Mouse (Mus musculus) stomach, postnatal 0 days (tissue): Measurements from ENCODE around the gene Fxyd3. TPM values are rescaled to one million over a fixed set of nuclear protein-coding genes. Genes with fewer than 3 reads are reported as not detected.
A peak's percentile ranks its signal among the peaks of the same experiment; 100 is the strongest.

Experiments
- ATAC-seq: fragments of 200-750 bp; cut with Nextera tagmentation; 2 replicates; pipeline ENCODE4 v1.8.0; 2017; ENCODE audit not compliant: low FRiP score, low TSS enrichment
- DNase-seq: peaks from one replicate; pipeline ENCODE4 v3.0.0-alpha.2; 2016; ENCODE audit warnings: low spot score
- H3K27ac ChIP-seq: fragments of 300-500 bp; sonication (generic); replicated peaks from 2 replicates; pipeline ENCODE4 v1.5.1; 2014; ENCODE audit warnings: mild to moderate bottlenecking, control low read depth
- H3K27me3 ChIP-seq: fragments of 300-500 bp; sonication (generic); 2 replicates; pipeline ENCODE4 v1.6.1; 2014; ENCODE audit warnings: low read length; ENCODE audit not compliant: control insufficient read depth, insufficient read depth
- H3K36me3 ChIP-seq: fragments of 300-500 bp; sonication (generic); 2 replicates; pipeline ENCODE4 v1.6.1; 2014; ENCODE audit warnings: low read length, mixed read lengths; ENCODE audit not compliant: control insufficient read depth, insufficient read depth
- H3K4me1 ChIP-seq: fragments of 300-500 bp; sonication (generic); replicated peaks from 2 replicates; pipeline ENCODE4 v1.6.1; 2014; ENCODE audit warnings: antibody characterized with exemption; ENCODE audit not compliant: control insufficient read depth, insufficient read depth
- H3K4me2 ChIP-seq: fragments of 300-500 bp; sonication (generic); replicated peaks from 2 replicates; pipeline ENCODE4 v1.6.1; 2014; ENCODE audit warnings: low read depth, mild to moderate bottlenecking, control low read depth, moderate library complexity
- H3K4me3 ChIP-seq: fragments of 300-500 bp; sonication (generic); 2 replicates; pipeline ENCODE4 v1.5.1; 2014; ENCODE audit warnings: low read depth, low read length, control low read depth
- H3K9ac ChIP-seq: fragments of 300-500 bp; sonication (generic); 2 replicates; pipeline ENCODE4 v1.6.1; 2014; ENCODE audit warnings: mild to moderate bottlenecking, low read length, control low read depth, mixed read lengths
- H3K9me3 ChIP-seq: fragments of 300-500 bp; sonication (generic); 2 replicates; pipeline ENCODE4 v1.6.1; 2016; ENCODE audit warnings: low read length; ENCODE audit not compliant: control insufficient read depth
- CTCF ChIP-seq: IDR thresholded peaks from 2 replicates; pipeline ENCODE4 v1.5.1; 2016; ENCODE audit warnings: antibody characterized with exemption, low read depth, mild to moderate bottlenecking, moderate library complexity
- EP300 ChIP-seq: optimal IDR thresholded peaks from 2 replicates; pipeline ENCODE3; 2016; ENCODE audit warnings: antibody characterized with exemption
- WGBS: fragments of 180-500 bp; shearing (Covaris S2); extraction: QIAGEN DNeasy Blood & Tissue Kit; methylation state at CpG from one replicate; pipeline ENCODE4 v1.1.7; 2014; 5-methylcytosine and 5-hydroxymethylcytosine counted together
- polyA plus RNA-seq: library from polyadenylated mRNA; unstranded; fragments of >200 nt; fragmentation: Nextera tagmentation; extraction: Ambion mirVana; gene quantifications from 2 replicates; pipeline ENCODE4 v1.2.1, GENCODE M21; 2015

Gene Fxyd3
- polyA plus RNA-seq, 1 experiment from 2014 or later: 1,122 TPM

GRCm38 (mm10) chr7:31052636-31053434 is 23.7 kb downstream of the Fxyd3 start:
- DNase-seq: peak; percentile 74
- Histone ChIP-seq H3K4me1 (peaks cover 3% of the 10 kb centered on the region), H3K27me3 (0 out of 2 replicates have a peak, but pooled peaks cover 3% of the 10 kb centered on the region), H3K9me3 (no peaks in the 10 kb centered on the region), H3K36me3 (no peaks in the 10 kb centered on the region), H3K27ac (no peak overlapping the region), H3K4me2 (peak overlapping the region; percentile 54), H3K9ac (0 out of 2 replicates have a peak overlapping the region, but pooled peaks have one; percentile 4), H3K4me3 (peak overlapping the region; percentile 39; the same call in 1 of the 2 replicates)
- WGBS: 11% methylated on average over 34 of the region's 34 CpGs
- peak; percentile 53 for TF ChIP-seq CTCF
- TF ChIP-seq EP300: no peak
- peak; percentile 30 for ATAC-seq

GRCm38 (mm10) chr7:31052251-31052635 is 24.3 kb downstream of the Fxyd3 start:
- no peak for TF ChIP-seq EP300
- H3K27ac ChIP-seq: no peak overlapping the region
- 0 out of 2 replicates have a peak overlapping the region, but pooled peaks have one; percentile 4 for H3K9ac ChIP-seq
- WGBS: 20% methylated on average over 22 of the region's 22 CpGs
- H3K4me1 ChIP-seq: peaks cover 3% of the 10 kb centered on the region
- H3K4me2 ChIP-seq: peak overlapping the region; percentile 54
- 0 out of 2 replicates have a peak, but pooled peaks cover 3% of the 10 kb centered on the region for H3K27me3 ChIP-seq
- no peak for DNase-seq
- no peak for ATAC-seq
- no peaks in the 10 kb centered on the region for H3K9me3 ChIP-seq
- H3K4me3 ChIP-seq: 0 out of 2 replicates have a peak overlapping the region, but pooled peaks have one; percentile 39
- no peaks in the 10 kb centered on the region for H3K36me3 ChIP-seq

GRCm38 (mm10) chr7:31051321-31052021 is 25.0 kb downstream of the Fxyd3 start, which contains the start of gene Fxyd7:
Gene Fxyd7 (minus strand): TSS chr7:31051467.
- TF ChIP-seq EP300 (no peak), CTCF (no peak)
- Histone ChIP-seq H3K27me3 (0 out of 2 replicates have a peak, but pooled peaks cover 3% of the 10 kb centered on the region), H3K4me3 (0 out of 2 replicates have a peak within 1 kb of the TSS, but pooled peaks have one; percentile 2), H3K4me1 (peaks cover 3% of the 10 kb centered on the region), H3K27ac (no peak within 1 kb of the TSS), H3K4me2 (peak within 1 kb of the TSS; percentile 54), H3K9ac (no peak within 1 kb of the TSS), H3K9me3 (no peaks in the 10 kb centered on the region), H3K36me3 (no peaks in the 10 kb centered on the region)
- ATAC-seq (no peak), DNase-seq (no peak)
- 6% methylated on average over 26 of the region's 28 CpGs for WGBS

GRCm38 (mm10) chr7:31050921-31051320 is 25.6 kb downstream of the Fxyd3 start:
- 6% methylated on average over 9 of the region's 9 CpGs for WGBS
- DNase-seq: no peak
- Histone ChIP-seq H3K36me3 (no peaks in the 10 kb centered on the region), H3K9me3 (no peaks in the 10 kb centered on the region), H3K27me3 (0 out of 2 replicates have a peak, but pooled peaks cover 3% of the 10 kb centered on the region), H3K4me1 (peaks cover 3% of the 10 kb centered on the region), H3K4me2 (peak overlapping the region; percentile 34), H3K27ac (no peak overlapping the region), H3K9ac (no peak overlapping the region), H3K4me3 (0 out of 2 replicates have a peak overlapping the region, but pooled peaks have one; percentile 2)
- TF ChIP-seq CTCF: no peak
- no peak for TF ChIP-seq EP300
- ATAC-seq: no peak

- Histone ChIP-seq H3K9me3 (no peaks in the 10 kb centered on the region), H3K4me2 (peak overlapping the region; percentile 35), H3K4me1 (peaks cover 3% of the 10 kb centered on the region), H3K4me3 (0 out of 2 replicates have a peak overlapping the region, but pooled peaks have one; percentile 2), H3K27me3 (0 out of 2 replicates have a peak, but pooled peaks cover 3% of the 10 kb centered on the region), H3K27ac (no peak overlapping the region), H3K9ac (no peak overlapping the region), H3K36me3 (no peaks in the 10 kb centered on the region)
- ATAC-seq (no peak), DNase-seq (no peak)
- 7% methylated on average over 6 of the region's 6 CpGs for WGBS
- TF ChIP-seq EP300: no peak
These were observed 26.0 kb downstream of the Fxyd3 start for GRCm38 (mm10) chr7:31050487-31050886.
